Mouse (Mus musculus): ENCODE measurements at regions not wholly inside any gene's neighbourhood (a gene's known extent, or its start where the extent isn't known, plus 50 kb on each side); places are given as distances from the start of the nearest gene placed in this dataset.

- no peak for DNase-seq (ENCODE audit: low spot score in 2 of 2)
Measured at GRCm38 (mm10) chr6:67114753-67115152, 77.5 kb upstream of the Gadd45a start.

- DNase-seq (ENCODE audit: low spot score in 2 of 2) = no peak
Measured at GRCm38 (mm10) chr6:67113686-67114278, 76.5 kb upstream of the Gadd45a start.

- no peak for DNase-seq (ENCODE audit: low spot score in 2 of 2)
Measured at GRCm38 (mm10) chr6:67113261-67113660, 76.0 kb upstream of the Gadd45a start.

- DNase-seq (ENCODE audit: low spot score in 2 of 2) = no peak
Measured at GRCm38 (mm10) chr6:67112311-67112710, 75.1 kb upstream of the Gadd45a start.

GRCm38 (mm10) chr6:67111581-67111980 is 74.3 kb upstream of the Gadd45a start:
- DNase-seq (ENCODE audit: low spot score in 2 of 2) = no peak

- no peak for DNase-seq (ENCODE audit: low spot score in 2 of 2)
Measured at GRCm38 (mm10) chr6:67110391-67110790, 73.1 kb upstream of the Gadd45a start.

- DNase-seq (ENCODE audit: low spot score in 2 of 2) = no peak
Measured at GRCm38 (mm10) chr6:67109774-67110173, 72.5 kb upstream of the Gadd45a start.

GRCm38 (mm10) chr6:67107517-67107916 is 70.3 kb upstream of the Gadd45a start:
- DNase-seq (ENCODE audit: low spot score in 2 of 2) = no peak

- DNase-seq (ENCODE audit: low spot score in 2 of 2) = no peak
Measured at GRCm38 (mm10) chr6:67106493-67106892, 69.2 kb upstream of the Gadd45a start.

- DNase-seq (ENCODE audit: low spot score in 2 of 2) = no peak
Measured at GRCm38 (mm10) chr6:67105386-67105785, 68.1 kb upstream of the Gadd45a start.

GRCm38 (mm10) chr6:67104205-67104604 is 66.9 kb upstream of the Gadd45a start:
- no peak for DNase-seq (ENCODE audit: low spot score in 2 of 2)

GRCm38 (mm10) chr6:67102541-67103134 is 65.4 kb upstream of the Gadd45a start:
- DNase-seq (ENCODE audit: low spot score in 2 of 2) = no peak

- DNase-seq (ENCODE audit: low spot score in 2 of 2) = no peak
Measured at GRCm38 (mm10) chr6:67102014-67102413, 64.8 kb upstream of the Gadd45a start.

- DNase-seq (ENCODE audit: low spot score in 2 of 2) = no peak
Measured at GRCm38 (mm10) chr6:67094426-67094825, 57.2 kb upstream of the Gadd45a start.

- no peak for DNase-seq (ENCODE audit: low spot score in 2 of 2)
Measured at GRCm38 (mm10) chr6:67093128-67093527, 55.9 kb upstream of the Gadd45a start.

GRCm38 (mm10) chr6:67090150-67090549 is 52.9 kb upstream of the Gadd45a start:
- DNase-seq (ENCODE audit: low spot score in 2 of 2) = no peak

- no peak for DNase-seq (ENCODE audit: low spot score in 2 of 2)
Measured at GRCm38 (mm10) chr6:67089530-67090140, 52.4 kb upstream of the Gadd45a start.

- no peak for DNase-seq (ENCODE audit: low spot score in 2 of 2)
Measured at GRCm38 (mm10) chr6:67088741-67089455, 51.6 kb upstream of the Gadd45a start.

- no peak for DNase-seq (ENCODE audit: low spot score in 2 of 2)
Measured at GRCm38 (mm10) chr6:67087837-67088440, 50.7 kb upstream of the Gadd45a start.

- no peak for DNase-seq (ENCODE audit: low spot score in 2 of 2)
Measured at GRCm38 (mm10) chr6:67087393-67087792, 50.1 kb upstream of the Gadd45a start.

Measured in spleen, postnatal 4 days (tissue).